Mouse (Mus musculus) stomach, adult 2 months (tissue): Measurements from ENCODE around the gene Prkaa2. TPM values are rescaled to one million over a fixed set of nuclear protein-coding genes. Genes with fewer than 3 reads are reported as not detected.

Source experiments
- polyA plus RNA-seq: library from polyadenylated mRNA; depleted of rRNA; stranded (reverse); fragments of >200 nt; gene quantifications from 2 replicates; pipeline ENCODE4 v1.2.3, GENCODE M21; 2012; rRNA removed

The Prkaa2 gene
- polyA plus RNA-seq, result 0.62 and 1.0 TPM in 2 replicates

DNA sequence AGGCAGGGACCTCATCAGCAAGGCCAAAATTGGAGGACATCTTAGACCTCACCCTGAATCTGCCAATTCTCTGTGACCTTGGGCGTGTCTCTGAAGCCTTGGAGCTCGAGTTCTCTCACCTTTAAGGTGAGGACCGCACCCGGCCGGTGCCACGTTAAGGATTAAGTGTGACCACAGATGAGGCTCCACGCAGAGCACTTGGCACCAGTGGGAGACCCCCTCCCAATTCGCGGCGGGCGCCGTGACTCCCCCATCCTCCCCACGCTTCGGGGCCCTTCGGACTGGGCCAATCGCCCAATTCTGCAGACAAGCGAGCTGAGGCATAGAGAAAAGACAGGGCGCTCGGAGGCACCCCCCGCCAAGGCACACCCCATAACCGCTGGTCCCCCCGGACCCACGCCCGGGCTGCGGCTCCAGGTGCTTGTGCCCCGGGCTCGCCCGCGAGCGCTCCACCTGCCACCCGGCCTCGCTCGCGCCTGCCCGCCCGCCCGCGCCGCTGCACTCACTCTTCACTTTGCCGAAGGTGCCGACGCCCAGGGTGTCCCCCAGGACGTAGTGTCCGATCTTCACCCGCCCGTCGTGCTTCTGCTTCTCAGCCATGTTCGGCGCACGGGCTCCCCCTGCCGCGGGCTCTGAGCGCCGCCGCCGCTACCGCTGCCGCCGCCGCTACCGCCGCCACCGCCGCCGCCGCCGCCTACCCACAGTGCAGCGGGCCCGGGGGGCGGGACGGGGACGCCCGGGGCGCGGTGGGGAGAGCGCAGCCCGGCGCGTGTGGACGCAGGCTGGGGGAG, at the start of gene Prkaa2:
TSS of gene Prkaa2 (minus strand) at position 692 of the 791 bp plus-strand sequence.

DNA sequence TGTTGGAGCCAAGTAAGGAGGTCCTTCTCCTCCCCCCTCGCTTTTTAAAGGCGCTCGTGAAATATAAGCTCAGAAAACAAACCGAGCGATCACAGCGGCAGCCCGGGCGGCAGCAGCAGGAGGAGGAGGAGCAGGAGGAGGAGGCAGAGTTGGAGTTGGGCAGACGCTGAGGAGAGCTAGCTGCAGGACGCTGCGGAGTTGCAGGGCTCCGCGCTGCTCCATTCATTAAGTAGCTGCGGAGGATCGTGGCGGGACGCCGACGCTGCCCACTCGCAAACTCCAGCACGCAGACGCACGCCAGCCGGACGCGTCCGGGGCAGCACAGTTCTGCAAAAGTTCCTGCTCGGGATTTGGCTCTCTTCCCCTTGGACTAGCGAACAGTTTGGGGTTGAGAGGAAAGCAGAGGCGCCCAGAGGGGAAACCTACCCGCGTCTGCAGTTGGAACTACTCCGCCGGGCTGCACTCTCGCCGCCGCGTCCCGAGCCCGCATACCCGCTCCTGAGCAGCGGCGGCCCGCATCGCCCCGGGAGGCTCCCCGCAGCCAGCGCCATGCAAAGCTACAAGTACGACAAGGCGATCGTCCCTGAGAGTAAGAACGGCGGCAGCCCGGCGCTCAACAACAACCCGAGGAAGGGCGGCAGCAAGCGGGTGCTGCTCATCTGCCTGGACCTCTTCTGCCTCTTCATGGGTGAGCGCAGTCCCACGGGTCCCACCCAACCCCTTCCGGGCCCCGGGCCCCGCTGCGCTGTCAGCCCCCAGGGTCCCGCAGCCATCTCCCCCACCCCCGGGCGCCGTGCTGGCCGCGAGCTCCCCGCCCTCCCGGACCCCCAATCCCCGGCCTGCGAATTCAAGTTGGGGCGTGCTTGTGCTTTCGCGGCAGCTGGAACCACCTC, 47.8 kb upstream of the Prkaa2 start, which contains the start of gene Plpp3:
TSS of gene Plpp3 (plus strand) at position 72 of the 893 bp plus-strand sequence.

Other genes with a start within 250 kb of the Prkaa2 start
- 0.04 TPM in 1 of 2 replicates, not detected in the other for gene C8a, start 233.5 kb downstream of the Prkaa2 start, polyA plus RNA-seq
- gene Fyb2, start 196.4 kb downstream of the Prkaa2 start, polyA plus RNA-seq, result 0.02 TPM in 2 replicates
- gene Plpp3, start 47.5 kb upstream of the Prkaa2 start, polyA plus RNA-seq, result 32.6 and 44.0 TPM in 2 replicates